Mouse (Mus musculus): Measurements from ENCODE around the gene Npc1l1.
"Not testable (repeated sequence)": the region's sequence is repeated elsewhere in the genome, so short reads cannot be mapped to it uniquely, and the experiment has no call there.

Npc1l1 gene

GRCm38 (mm10) chr11:6230012-6230411 lies at the start of gene Npc1l1:
TSS of gene Npc1l1 (minus strand) at chr11:6230143.
- DNase-seq (ENCODE audit: low spot score in 2 of 2), result no peak

GRCm38 (mm10) chr11:6276466-6276865 lies 46.5 kb upstream of the Npc1l1 start:
- DNase-seq (ENCODE audit: low spot score in 2 of 2), result no peak

GRCm38 (mm10) chr11:6275094-6275484 lies 45.1 kb upstream of the Npc1l1 start:
- no peak for DNase-seq (ENCODE audit: low spot score in 2 of 2)

GRCm38 (mm10) chr11:6274387-6275093 lies 44.6 kb upstream of the Npc1l1 start, which contains the start of gene Tmed4:
TSS of gene Tmed4 (minus strand) at chr11:6274870.
- DNase-seq (ENCODE audit: low spot score in 2 of 2), result peak; percentile 93 to 95

- no peak for DNase-seq (ENCODE audit: low spot score in 2 of 2)
Measured at GRCm38 (mm10) chr11:6273607-6274006, 43.7 kb upstream of the Npc1l1 start.

GRCm38 (mm10) chr11:6267320-6268254 lies 37.6 kb upstream of the Npc1l1 start, which contains the start of gene Ddx56:
TSS of gene Ddx56 (minus strand) at chr11:6267772.
- peak; percentile 86 to 89 for DNase-seq (ENCODE audit: low spot score in 2 of 2)

- DNase-seq (ENCODE audit: low spot score in 2 of 2), result no peak
Measured at GRCm38 (mm10) chr11:6266621-6267020, 36.7 kb upstream of the Npc1l1 start.

GRCm38 (mm10) chr11:6261434-6262082 lies 31.6 kb upstream of the Npc1l1 start:
- DNase-seq (ENCODE audit: low spot score in 2 of 2), result peak in 1 of 2 experiments; percentile 69

GRCm38 (mm10) chr11:6259413-6259812 lies 29.5 kb upstream of the Npc1l1 start:
- no peak for DNase-seq (ENCODE audit: low spot score in 2 of 2)

- no peak for DNase-seq (ENCODE audit: low spot score in 2 of 2)
Measured at GRCm38 (mm10) chr11:6256490-6257072, 26.6 kb upstream of the Npc1l1 start.

GRCm38 (mm10) chr11:6254602-6255001 lies 24.7 kb upstream of the Npc1l1 start:
- DNase-seq (ENCODE audit: low spot score in 2 of 2), result not testable (repeated sequence)

- DNase-seq (ENCODE audit: low spot score in 2 of 2), result no peak
Measured at GRCm38 (mm10) chr11:6252824-6253223, 22.9 kb upstream of the Npc1l1 start.

GRCm38 (mm10) chr11:6252248-6252647 lies 22.3 kb upstream of the Npc1l1 start:
- DNase-seq (ENCODE audit: low spot score in 2 of 2), result no peak

GRCm38 (mm10) chr11:6244707-6245106 lies 14.8 kb upstream of the Npc1l1 start:
- no peak for DNase-seq (ENCODE audit: low spot score in 2 of 2)

- DNase-seq (ENCODE audit: low spot score in 2 of 2), result no peak
Measured at GRCm38 (mm10) chr11:6233025-6233424, 3.1 kb upstream of the Npc1l1 start.

GRCm38 (mm10) chr11:6224541-6225229 lies 5.3 kb downstream of the Npc1l1 start:
- peak; percentile 32 to 34 for DNase-seq (ENCODE audit: low spot score in 2 of 2)

- DNase-seq (ENCODE audit: low spot score in 2 of 2), result no peak
Measured at GRCm38 (mm10) chr11:6222187-6222586, 7.8 kb downstream of the Npc1l1 start.

GRCm38 (mm10) chr11:6219967-6220366 lies 10.0 kb downstream of the Npc1l1 start:
- no peak for DNase-seq (ENCODE audit: low spot score in 2 of 2)

- DNase-seq (ENCODE audit: low spot score in 2 of 2), result no peak
Measured at GRCm38 (mm10) chr11:6218189-6218896, 11.6 kb downstream of the Npc1l1 start.

- DNase-seq (ENCODE audit: low spot score in 2 of 2), result no peak
Measured at GRCm38 (mm10) chr11:6216834-6217233, 13.1 kb downstream of the Npc1l1 start.

Data from frontal cortex, postnatal 14 days (tissue).